Mouse (Mus musculus) brown adipose tissue, adult 24 weeks (tissue): ENCODE results near the gene Olfr541. TPM values are rescaled to one million over a fixed set of nuclear protein-coding genes. Genes with fewer than 3 reads are reported as not detected.

Experiments used
- H3K27ac ChIP-seq: fragments of 200-500 bp; replicated peaks from 2 replicates; pipeline ENCODE4 v1.5.1; 2012; ENCODE audit warnings: low read depth, mild to moderate bottlenecking, low read length
- H3K4me1 ChIP-seq: fragments of 200-500 bp; 2 replicates; pipeline ENCODE4 v1.6.1; 2012; ENCODE audit warnings: low read length, mixed read lengths; ENCODE audit not compliant: control insufficient read depth, insufficient read depth, insufficient read length
- H3K4me3 ChIP-seq: fragments of 200-500 bp; 2 replicates; pipeline ENCODE4 v1.5.1; 2012; ENCODE audit warnings: low read depth, mild to moderate bottlenecking, low read length, moderate library complexity; ENCODE audit not compliant: insufficient read depth
- polyA plus RNA-seq: library from polyadenylated mRNA; stranded (reverse); fragments of >200 nt; gene quantifications from 2 replicates; pipeline ENCODE4 v1.2.4, GENCODE M21; 2012; ENCODE audit not compliant: missing spikeins, insufficient read depth, insufficient read length

The Olfr541 gene
- polyA plus RNA-seq, 1 experiment, result not detected

- H3K4me3 ChIP-seq, result no peak overlapping the region
- H3K4me1 ChIP-seq, result peaks cover 5% of the 10 kb centered on the region
- no peak overlapping the region for H3K27ac ChIP-seq
Observed at GRCm38 (mm10) chr7:140754556-140754955, 57.5 kb downstream of the Olfr541 start.

Other genes starting within 250 kb of the Olfr541 start
- gene Olfr533, start 233.9 kb upstream of the Olfr541 start, polyA plus RNA-seq, result not detected in 2 replicates
- not detected in 2 replicates for gene Olfr535, start 213.1 kb upstream of the Olfr541 start, polyA plus RNA-seq
- not detected in 2 replicates for gene Olfr536, start 189.9 kb upstream of the Olfr541 start, polyA plus RNA-seq
- gene Olfr538, start 129.4 kb upstream of the Olfr541 start, polyA plus RNA-seq, result not detected in 2 replicates
- gene Olfr46, start 96.0 kb upstream of the Olfr541 start, polyA plus RNA-seq, result not detected in 2 replicates
- not detected in 2 replicates for gene Olfr61, start 68.3 kb upstream of the Olfr541 start, polyA plus RNA-seq
- not detected in 2 replicates for gene Olfr53, start 50.8 kb upstream of the Olfr541 start, polyA plus RNA-seq
- gene Olfr539, start 37.3 kb upstream of the Olfr541 start, polyA plus RNA-seq, result not detected in 2 replicates
- not detected in 2 replicates for gene Olfr45, start 15.3 kb upstream of the Olfr541 start, polyA plus RNA-seq
- gene Cyp2e1, start 66.5 kb downstream of the Olfr541 start, polyA plus RNA-seq, result 52.3 and 66.9 TPM in 2 replicates
- 1.0 TPM in 1 of 2 replicates, not detected in the other for gene Syce1, start 90.6 kb downstream of the Olfr541 start, polyA plus RNA-seq
- gene Zfp941, start 124.9 kb downstream of the Olfr541 start, polyA plus RNA-seq, result not detected in 2 replicates
- gene Urah, start 137.8 kb downstream of the Olfr541 start, polyA plus RNA-seq, result 2.3 TPM in 1 of 2 replicates, not detected in the other
- gene Scgb1c1, start 148.3 kb downstream of the Olfr541 start, polyA plus RNA-seq, result not detected in 2 replicates
- not detected in 2 replicates for gene Odf3, start 150.5 kb downstream of the Olfr541 start, polyA plus RNA-seq
- not detected in 2 replicates for gene Gm45785, start 159.1 kb downstream of the Olfr541 start, polyA plus RNA-seq
- gene Ric8a, start 159.7 kb downstream of the Olfr541 start, polyA plus RNA-seq, result 14.4 and 15.5 TPM in 2 replicates
- 43.9 and 49.2 TPM in 2 replicates for gene Bet1l, start 160.3 kb downstream of the Olfr541 start, polyA plus RNA-seq
- 108 and 110 TPM in 2 replicates for gene Psmd13, start 184.7 kb downstream of the Olfr541 start, polyA plus RNA-seq
- gene Sirt3, start 185.0 kb downstream of the Olfr541 start, polyA plus RNA-seq, result 77.2 and 79.1 TPM in 2 replicates
- 8,049 and 8,538 TPM in 2 replicates for gene Cox8b, start 203.2 kb downstream of the Olfr541 start, polyA plus RNA-seq
- not detected in 2 replicates for gene Nlrp6, start 223.6 kb downstream of the Olfr541 start, polyA plus RNA-seq
- gene Pgghg, start 244.1 kb downstream of the Olfr541 start, polyA plus RNA-seq, result 7.1 and 8.7 TPM in 2 replicates